Mouse (Mus musculus): Measurements from ENCODE around the gene Rhof.

DNA sequence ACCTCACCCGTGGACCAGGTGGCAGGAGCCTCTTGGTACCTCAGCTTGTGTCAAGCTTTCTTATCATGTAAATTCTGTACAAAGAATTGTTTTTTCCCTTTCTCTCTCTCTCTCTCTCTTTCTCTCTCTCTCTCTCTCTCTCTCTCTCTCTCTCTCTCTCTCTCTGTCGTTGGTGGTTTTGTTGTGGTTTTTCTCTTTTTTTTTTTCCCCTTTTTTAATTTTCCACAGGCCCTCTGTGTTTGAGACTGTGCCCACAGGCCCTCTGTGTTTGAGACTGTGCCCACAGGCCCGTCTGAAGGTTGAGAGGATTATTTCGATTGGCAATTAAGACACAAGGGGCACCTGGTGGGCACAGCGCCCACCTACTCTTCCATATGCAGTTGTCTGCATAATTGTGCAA is 35.1 kb upstream of the Rhof start:
- TF ChIP-seq CTCF (IDR thresholded peaks at IDR 0.05; ENCODE audit: extremely low read depth, insufficient read depth, insufficient read length, insufficient replicate concordance) (no peak), POLR2A (IDR thresholded peaks at IDR 0.05; ENCODE audit: low read depth, low read length) (no peak)

All from spleen, adult 2 months (tissue).